Comparison of ENCODE assay signal across 22 mouse cellular contexts in genomic region chr7:99811661-99812060, GRCm38 (mm10). TPM values are rescaled to one million over a fixed set of nuclear protein-coding genes. Genes with fewer than 3 reads are reported as not detected.
"Had no signal": no experiment of that assay in that cellular context is flagged by ENCODE, and none has a peak within 500 bp of the region (broad histone marks: within the 10 kb centered on the region; RNA-seq: fewer than 3 reads in every experiment).

No protein-coding gene starts in this region.

- H3K9me3 ChIP-seq: lung, embryonic 15.5 days; megakaryocyte, embryonic 14.5 days; midbrain, embryonic 13.5 days; midbrain, embryonic 15.5 days; neural tube, embryonic 12.5 days; stomach, embryonic 15.5 days had no signal

- H3K27me3 ChIP-seq: lung, embryonic 15.5 days; megakaryocyte, embryonic 14.5 days; midbrain, embryonic 13.5 days; midbrain, embryonic 15.5 days; neural tube, embryonic 12.5 days; stomach, embryonic 15.5 days had no signal

- H3K4me1 ChIP-seq: lung, embryonic 15.5 days; megakaryocyte, embryonic 14.5 days; midbrain, embryonic 13.5 days; midbrain, embryonic 15.5 days; neural tube, embryonic 12.5 days; stomach, embryonic 15.5 days had no signal

- H3K9ac ChIP-seq: lung, embryonic 15.5 days; midbrain, embryonic 13.5 days; midbrain, embryonic 15.5 days; neural tube, embryonic 12.5 days; stomach, embryonic 15.5 days had no signal

- H3K36me3 ChIP-seq: midbrain, embryonic 15.5 days had no signal

- H3K27ac ChIP-seq: lung, embryonic 15.5 days; macrophage; midbrain, embryonic 13.5 days; midbrain, embryonic 15.5 days; neural tube, embryonic 12.5 days; stomach, embryonic 15.5 days; stomach, postnatal 0 days had no signal

- DNase-seq: lung, adult 2 months; lung, postnatal 14 days; lung, postnatal 36 days; right cerebral cortex, postnatal 14 days; thymus, adult 2 months; thymus, postnatal 25 days; thymus, postnatal 4 days had no signal

- ATAC-seq: lung, postnatal 0 days; midbrain, embryonic 13.5 days; midbrain, embryonic 15.5 days had no signal

- H3K4me3 ChIP-seq: lung, embryonic 15.5 days; megakaryocyte, embryonic 14.5 days; midbrain, embryonic 13.5 days; midbrain, embryonic 15.5 days; neural tube, embryonic 12.5 days; stomach, embryonic 15.5 days had no signal

- H3K4me2 ChIP-seq: lung, embryonic 15.5 days; midbrain, embryonic 11.5 days; midbrain, embryonic 13.5 days; midbrain, embryonic 15.5 days; neural tube, embryonic 12.5 days; stomach, embryonic 15.5 days had no signal

RNA-seq across cellular contexts. Expression of gene Olfr521, which starts 48.4 kb away (rescaled TPM):
- polyA plus RNA-seq: lung, adult 2 months; lung, embryonic 15.5 days; lung, postnatal 0 days; macrophage; midbrain, embryonic 11.5 days; midbrain, embryonic 13.5 days; midbrain, embryonic 15.5 days; midbrain, postnatal 0 days; neural tube, embryonic 12.5 days; neural tube, embryonic 14.5 days; spleen, adult 2 months; stomach, embryonic 15.5 days; stomach, postnatal 0 days; testis, adult 2 months; thymus, adult 2 months; urinary bladder, adult 2 months had no signal
